In the genomic region with DNA sequence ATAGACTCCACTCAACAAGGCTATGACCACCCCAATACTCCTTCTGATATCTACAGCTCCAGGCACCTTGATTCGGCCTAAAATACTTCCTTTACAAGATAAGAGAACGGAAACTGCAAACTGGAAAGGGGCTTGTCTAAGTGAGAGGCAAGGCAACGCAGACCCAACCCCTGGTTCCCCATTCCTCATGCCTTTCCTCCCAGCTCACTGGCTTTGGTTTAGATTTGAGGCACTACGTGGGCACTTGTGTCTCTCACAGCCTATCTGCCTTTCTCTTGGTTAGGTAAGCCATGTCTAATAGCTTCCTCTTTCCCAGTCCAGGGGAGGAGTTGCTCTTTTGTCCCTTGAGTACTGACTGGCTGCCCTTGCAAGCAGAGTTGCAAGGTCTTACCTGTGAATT, we compare ENCODE assay signal across 31 mouse cellular contexts.
DNase-seq lines count a peak whose midpoint lies in the region; ATAC-seq and TF ChIP-seq lines count a peak whose summit lies in the region.
"Had no signal": no experiment of that assay in that cellular context is flagged by ENCODE, and none has a peak within 500 bp of the region (broad histone marks: within the 10 kb centered on the region; RNA-seq: fewer than 3 reads in every experiment).

No protein-coding gene starts in this region.

- ATAC-seq in common myeloid progenitor, adult 5-6 weeks (replicated peaks; ENCODE audit: low read depth, poor library complexity, severe bottlenecking): peak; percentile 96
- ATAC-seq in megakaryocyte progenitor cell, adult 5-6 weeks (replicated peaks; ENCODE audit: poor library complexity): peak; percentile 91
- no peak for ATAC-seq in midbrain, embryonic 14.5 days (ENCODE audit: low FRiP score, low TSS enrichment)
- no peak for ATAC-seq in lung, postnatal 0 days
- ATAC-seq: forebrain, embryonic 13.5 days; inflammation-experienced regulatory T-cells, adult 6 months; midbrain, embryonic 16.5 days; Patski had no signal

- H3K9me3 ChIP-seq in MEL (replicated peaks; ENCODE audit: insufficient read depth, low read length): no peaks in the 10 kb centered on the region
- H3K9me3 ChIP-seq in midbrain, embryonic 14.5 days (ENCODE audit: control insufficient read depth, low read length): no peaks in the 10 kb centered on the region
- no peaks in the 10 kb centered on the region for H3K9me3 ChIP-seq in lung, postnatal 0 days (ENCODE audit: low read length)
- H3K9me3 ChIP-seq: embryonic facial prominence, embryonic 10.5 days; embryonic facial prominence, embryonic 15.5 days; forebrain, embryonic 13.5 days; heart, embryonic 12.5 days; hindbrain, embryonic 15.5 days; limb, embryonic 13.5 days; lung, embryonic 15.5 days; midbrain, embryonic 10.5 days; neural tube, embryonic 13.5 days had no signal

- no peaks in the 10 kb centered on the region for H3K79me2 ChIP-seq in MEL (ENCODE audit: control insufficient read depth, insufficient read depth, low read length, poor library complexity)

- no peak overlapping the region for H3K4me2 ChIP-seq in midbrain, embryonic 14.5 days (ENCODE audit: low read length)
- H3K4me2 ChIP-seq in lung, postnatal 0 days (replicated peaks; ENCODE audit: low read depth, low read length): no peak overlapping the region
- H3K4me2 ChIP-seq: embryonic facial prominence, embryonic 15.5 days; forebrain, embryonic 13.5 days; heart, embryonic 12.5 days; hindbrain, embryonic 15.5 days; limb, embryonic 13.5 days; liver, embryonic 11.5 days; lung, embryonic 15.5 days; neural tube, embryonic 13.5 days had no signal

- TF ChIP-seq POLR2A in MEL (IDR thresholded peaks at IDR 0.05; ENCODE audit: control insufficient read depth in 1 of 2, insufficient read depth in 1 of 2, low read depth in 1 of 2, low read length in 2 of 2, poor library complexity in 1 of 2): no peak
- TF ChIP-seq POLR2A in thymus, adult 2 months (IDR thresholded peaks at IDR 0.05; ENCODE audit: control insufficient read depth, extremely low read depth, insufficient read depth, low read length, poor library complexity): no peak
- TF ChIP-seq POLR2A in cerebellum, adult 2 months (IDR thresholded peaks at IDR 0.05; ENCODE audit: borderline replicate concordance, insufficient read depth, low read length): no peak

- H3K4me1 ChIP-seq in MEL (ENCODE audit: control insufficient read depth in 1 of 2, insufficient read depth in 2 of 2, low read length in 2 of 2): no peaks in the 10 kb centered on the region; a peak in 1 of 4 replicates
- H3K4me1 ChIP-seq in thymus, adult 2 months (replicated peaks; ENCODE audit: control insufficient read depth, insufficient read depth, low read length): no peaks in the 10 kb centered on the region
- no peaks in the 10 kb centered on the region for H3K4me1 ChIP-seq in midbrain, embryonic 14.5 days (ENCODE audit: control insufficient read depth, insufficient read depth, low read length)
- H3K4me1 ChIP-seq in lung, postnatal 0 days (ENCODE audit: insufficient read depth, low read depth, low read length): no peaks in the 10 kb centered on the region
- H3K4me1 ChIP-seq in cerebellum, adult 2 months (ENCODE audit: control insufficient read depth, insufficient read depth, low read length): peaks cover 2% of the 10 kb centered on the region; the same call in 1 of the 2 replicates
- H3K4me1 ChIP-seq: embryonic facial prominence, embryonic 15.5 days; hindbrain, embryonic 15.5 days; limb, embryonic 13.5 days; lung, embryonic 15.5 days; midbrain, embryonic 10.5 days; neural tube, embryonic 13.5 days had no signal

- peak; percentile 50 to 72 for TF ChIP-seq EP300 in MEL (IDR thresholded peaks at IDR 0.05; ENCODE audit: low read depth in 1 of 2, low read length in 2 of 2)
- no peak for TF ChIP-seq EP300 in lung, postnatal 0 days (IDR thresholded peaks at IDR 0.05)

- no peak overlapping the region for H3K9ac ChIP-seq in MEL (ENCODE audit: control insufficient read depth, low read depth, low read length, poor library complexity, severe bottlenecking)
- H3K9ac ChIP-seq in midbrain, embryonic 14.5 days (replicated peaks; ENCODE audit: low read length): no peak overlapping the region
- no peak overlapping the region for H3K9ac ChIP-seq in lung, postnatal 0 days (replicated peaks; ENCODE audit: low read depth)
- H3K9ac ChIP-seq: embryonic facial prominence, embryonic 15.5 days; forebrain, embryonic 13.5 days; heart, embryonic 12.5 days; hindbrain, embryonic 15.5 days; limb, embryonic 13.5 days; lung, embryonic 15.5 days; neural tube, embryonic 13.5 days had no signal

- H3K36me3 ChIP-seq in MEL (ENCODE audit: control insufficient read depth in 1 of 2, insufficient read depth in 2 of 2, low read length in 2 of 2): peaks cover 0 to 5% of the 10 kb centered on the region in 2 experiments; a peak in 2 of 4 replicates
- H3K36me3 ChIP-seq in thymus, adult 2 months (ENCODE audit: control insufficient read depth, insufficient read depth, low read length): no peaks in the 10 kb centered on the region
- no peaks in the 10 kb centered on the region for H3K36me3 ChIP-seq in midbrain, embryonic 14.5 days (ENCODE audit: control insufficient read depth, insufficient read depth, low read length)
- no peaks in the 10 kb centered on the region for H3K36me3 ChIP-seq in lung, postnatal 0 days (ENCODE audit: insufficient read depth, low read length)
- H3K36me3 ChIP-seq: embryonic facial prominence, embryonic 10.5 days; embryonic facial prominence, embryonic 15.5 days; heart, embryonic 12.5 days; hindbrain, embryonic 15.5 days; limb, embryonic 13.5 days; lung, embryonic 15.5 days; midbrain, embryonic 10.5 days; neural tube, embryonic 13.5 days had no signal

- H3K4me3 ChIP-seq in MEL (ENCODE audit: control insufficient read depth in 1 of 2, insufficient read depth in 1 of 2, low read depth in 2 of 2, low read length in 2 of 2): no peak overlapping the region
- no peak overlapping the region for H3K4me3 ChIP-seq in thymus, adult 2 months (ENCODE audit: control insufficient read depth, insufficient read depth, low read length)
- no peak overlapping the region for H3K4me3 ChIP-seq in midbrain, embryonic 14.5 days (replicated peaks; ENCODE audit: low read depth, low read length)
- no peak overlapping the region for H3K4me3 ChIP-seq in lung, postnatal 0 days (ENCODE audit: low read depth, low read length)
- no peak overlapping the region for H3K4me3 ChIP-seq in cerebellum, adult 2 months (replicated peaks; ENCODE audit: insufficient read depth, low read depth, low read length)
- H3K4me3 ChIP-seq: embryonic facial prominence, embryonic 10.5 days; embryonic facial prominence, embryonic 15.5 days; forebrain, embryonic 13.5 days; heart, adult 2 months; heart, embryonic 12.5 days; hindbrain, embryonic 15.5 days; limb, embryonic 13.5 days; lung, embryonic 15.5 days; midbrain, embryonic 10.5 days; neural tube, embryonic 13.5 days had no signal

- no peak overlapping the region for H3K27ac ChIP-seq in MEL (ENCODE audit: control insufficient read depth, low read depth, low read length)
- H3K27ac ChIP-seq in thymus, adult 2 months (ENCODE audit: control insufficient read depth, insufficient read depth, low read length): no peak overlapping the region
- no peak overlapping the region for H3K27ac ChIP-seq in midbrain, embryonic 14.5 days (replicated peaks; ENCODE audit: low read depth, low read length)
- no peak overlapping the region for H3K27ac ChIP-seq in lung, postnatal 0 days (ENCODE audit: low read length)
- no peak overlapping the region for H3K27ac ChIP-seq in cerebellum, adult 2 months (ENCODE audit: insufficient read depth, low read length)
- H3K27ac ChIP-seq: embryonic facial prominence, embryonic 10.5 days; embryonic facial prominence, embryonic 15.5 days; forebrain, embryonic 13.5 days; heart, adult 2 months; hindbrain, embryonic 15.5 days; kidney, postnatal 0 days; limb, embryonic 13.5 days; lung, embryonic 15.5 days; midbrain, embryonic 10.5 days; neural tube, embryonic 13.5 days had no signal

- no peaks in the 10 kb centered on the region for H3K27me3 ChIP-seq in MEL (ENCODE audit: control insufficient read depth in 1 of 2, insufficient read depth in 2 of 2, low read length in 2 of 2)
- H3K27me3 ChIP-seq in thymus, adult 2 months (ENCODE audit: control insufficient read depth, insufficient read depth, low read length): no peaks in the 10 kb centered on the region
- H3K27me3 ChIP-seq in midbrain, embryonic 14.5 days (ENCODE audit: control insufficient read depth, insufficient read depth, low read length): no peaks in the 10 kb centered on the region
- H3K27me3 ChIP-seq in lung, postnatal 0 days (replicated peaks; ENCODE audit: insufficient read depth, low read length): no peaks in the 10 kb centered on the region
- H3K27me3 ChIP-seq in cerebellum, adult 2 months (ENCODE audit: control insufficient read depth, insufficient read depth, low read length): no peaks in the 10 kb centered on the region
- H3K27me3 ChIP-seq: CH12.LX; embryonic facial prominence, embryonic 15.5 days; limb, embryonic 13.5 days; lung, embryonic 15.5 days; Patski had no signal

- no peak for TF ChIP-seq CTCF in MEL (IDR thresholded peaks at IDR 0.05 in 2 of 3, conservative IDR thresholded peaks at IDR 0.05 in 1 of 3; ENCODE audit: control insufficient read depth in 1 of 3, insufficient read depth in 1 of 3, low read depth in 2 of 3, low read length in 3 of 3, poor library complexity in 1 of 3, severe bottlenecking in 1 of 3)
- TF ChIP-seq CTCF in thymus, adult 2 months (IDR thresholded peaks at IDR 0.05; ENCODE audit: borderline replicate concordance, control insufficient read depth, extremely low read depth, insufficient read depth, low read length, poor library complexity): no peak
- TF ChIP-seq CTCF in lung, postnatal 0 days (IDR thresholded peaks at IDR 0.05): no peak
- no peak for TF ChIP-seq CTCF in cerebellum, adult 2 months (IDR thresholded peaks at IDR 0.05; ENCODE audit: borderline replicate concordance, insufficient read depth, low read depth, low read length)

- TF ChIP-seq RAD21 in MEL (IDR thresholded peaks at IDR 0.05; ENCODE audit: low read depth, low read length): no peak

- WGBS in thymus, adult 2 months: 25% methylated on average over 4 of the region's 4 CpGs
- WGBS in midbrain, embryonic 14.5 days: 89% methylated on average over 4 of the region's 4 CpGs
- 53% methylated on average over 4 of the region's 4 CpGs for WGBS in lung, postnatal 0 days
- WGBS in cerebellum, adult 2 months: 89% methylated on average over 4 of the region's 4 CpGs

- peak; percentile 73 for DNase-seq in MEL (ENCODE audit: low read depth, low spot score)
- no peak for DNase-seq in thymus, adult 2 months
- no peak for DNase-seq in midbrain, embryonic 14.5 days
- no peak for DNase-seq in lung, postnatal 0 days (ENCODE audit: low spot score)
- no peak for DNase-seq in cerebellum, adult 2 months
- DNase-seq: adrenal gland, postnatal 10 days; cerebellum, adult 11-12 months; gastrocnemius, postnatal 25 days; heart, adult 2 months; heart, postnatal 4 days; kidney, adult 8-10 months; lung, postnatal 4 days; thymus, adult 18-20 months; thymus, postnatal 36 days had no signal

TF ChIP-seq in MEL, 35 proteins besides CTCF, POLR2A, EP300 and RAD21 (continues in another document):
- TF ChIP-seq SMC3 (IDR thresholded peaks at IDR 0.05; ENCODE audit: low read depth, low read length) (no peak), TAL1 (IDR thresholded peaks at IDR 0.05; ENCODE audit: low read length) (peak; percentile 16; the same call in 1 of the 2 replicates), BHLHE40 (IDR thresholded peaks at IDR 0.05; ENCODE audit: borderline replicate concordance, low read depth, low read length) (no peak)

Comparison
In these comparisons a context has a peak if more than half of its experiments do, and no peak if none do; other contexts are left out.
1. ATAC-seq: peak in common myeloid progenitor, adult 5-6 weeks (single experiment) and megakaryocyte progenitor cell, adult 5-6 weeks (single experiment); none in midbrain, embryonic 14.5 days (single experiment) and lung, postnatal 0 days (single experiment).